Mouse (Mus musculus): ENCODE measurements around the gene Tmigd3. TPM values are rescaled to one million over a fixed set of nuclear protein-coding genes. Genes with fewer than 3 reads are reported as not detected.

Tmigd3 gene
- total RNA-seq, 2 experiments from 2014 or later, result 0.37 to 1.1 TPM

GRCm38 (mm10) chr3:105854786-105855185, 15.9 kb upstream of the Tmigd3 start:
- peak overlapping the region; percentile 65 for H3K27ac ChIP-seq
- H3K4me3 ChIP-seq, result no peak overlapping the region
- peak in 1 of 2 experiments; percentile 16 for DNase-seq (ENCODE audit: low spot score in 2 of 2)
- TF ChIP-seq CTCF (conservative IDR thresholded peaks at IDR 0.05), result no peak

GRCm38 (mm10) chr3:105857513-105857912, 13.2 kb upstream of the Tmigd3 start:
- TF ChIP-seq CTCF (conservative IDR thresholded peaks at IDR 0.05), result no peak
- no peak for DNase-seq (ENCODE audit: low spot score in 2 of 2)
- Histone ChIP-seq H3K4me3 (no peak overlapping the region), H3K27ac (no peak overlapping the region)

GRCm38 (mm10) chr3:105861747-105862366, 8.8 kb upstream of the Tmigd3 start:
- Histone ChIP-seq H3K4me3 (no peak overlapping the region), H3K27ac (no peak overlapping the region)
- DNase-seq (ENCODE audit: low spot score in 2 of 2), result no peak
- TF ChIP-seq CTCF (conservative IDR thresholded peaks at IDR 0.05), result no peak

GRCm38 (mm10) chr3:105864123-105864522, 6.6 kb upstream of the Tmigd3 start:
- TF ChIP-seq CTCF (conservative IDR thresholded peaks at IDR 0.05), result no peak
- DNase-seq (ENCODE audit: low spot score in 2 of 2), result no peak
- Histone ChIP-seq H3K4me3 (no peak overlapping the region), H3K27ac (no peak overlapping the region)

DNA sequence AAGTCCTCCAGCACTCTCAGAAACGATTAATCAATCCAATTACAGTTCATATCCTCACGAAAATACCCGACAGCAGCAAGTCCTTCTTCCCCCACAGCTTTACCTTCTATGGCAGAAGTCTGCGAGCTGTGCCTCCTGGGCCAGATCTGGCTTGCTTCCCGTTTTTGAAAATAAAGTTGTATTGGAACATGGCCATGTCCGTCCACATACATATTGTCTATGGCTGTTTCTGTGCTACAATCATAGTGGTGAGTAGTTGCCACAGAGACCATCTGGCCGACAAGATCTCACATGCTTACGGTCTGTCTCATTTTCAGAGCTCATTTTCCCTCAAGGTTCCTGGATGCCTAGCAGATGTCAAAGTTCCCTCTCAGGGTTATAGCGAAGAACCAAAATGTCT, 5.6 kb upstream of the Tmigd3 start:
- TF ChIP-seq CTCF (conservative IDR thresholded peaks at IDR 0.05), result no peak
- peak in 1 of 2 experiments; percentile 56 for DNase-seq (ENCODE audit: low spot score in 2 of 2)
- Histone ChIP-seq H3K27ac (no peak overlapping the region), H3K4me3 (no peak overlapping the region)

GRCm38 (mm10) chr3:105868135-105868534, 2.6 kb upstream of the Tmigd3 start:
- no peak overlapping the region for H3K27ac ChIP-seq
- H3K4me3 ChIP-seq, result no peak overlapping the region
- DNase-seq (ENCODE audit: low spot score in 2 of 2), result no peak
- TF ChIP-seq CTCF (conservative IDR thresholded peaks at IDR 0.05), result no peak

GRCm38 (mm10) chr3:105872034-105872433, 1.3 kb downstream of the Tmigd3 start:
- Histone ChIP-seq H3K27ac (peak overlapping the region; percentile 82), H3K4me3 (peak overlapping the region; percentile 18; the same call in 1 of the 2 replicates)
- no peak for TF ChIP-seq CTCF (conservative IDR thresholded peaks at IDR 0.05)
- DNase-seq (ENCODE audit: low spot score in 2 of 2), result no peak

- H3K27ac ChIP-seq, result peak overlapping the region; percentile 82
- no peak overlapping the region; the same call in 1 of the 2 replicates for H3K4me3 ChIP-seq
- DNase-seq (ENCODE audit: low spot score in 2 of 2), result no peak
These were observed 1.9 kb downstream of the Tmigd3 start for GRCm38 (mm10) chr3:105872579-105872978.

DNA sequence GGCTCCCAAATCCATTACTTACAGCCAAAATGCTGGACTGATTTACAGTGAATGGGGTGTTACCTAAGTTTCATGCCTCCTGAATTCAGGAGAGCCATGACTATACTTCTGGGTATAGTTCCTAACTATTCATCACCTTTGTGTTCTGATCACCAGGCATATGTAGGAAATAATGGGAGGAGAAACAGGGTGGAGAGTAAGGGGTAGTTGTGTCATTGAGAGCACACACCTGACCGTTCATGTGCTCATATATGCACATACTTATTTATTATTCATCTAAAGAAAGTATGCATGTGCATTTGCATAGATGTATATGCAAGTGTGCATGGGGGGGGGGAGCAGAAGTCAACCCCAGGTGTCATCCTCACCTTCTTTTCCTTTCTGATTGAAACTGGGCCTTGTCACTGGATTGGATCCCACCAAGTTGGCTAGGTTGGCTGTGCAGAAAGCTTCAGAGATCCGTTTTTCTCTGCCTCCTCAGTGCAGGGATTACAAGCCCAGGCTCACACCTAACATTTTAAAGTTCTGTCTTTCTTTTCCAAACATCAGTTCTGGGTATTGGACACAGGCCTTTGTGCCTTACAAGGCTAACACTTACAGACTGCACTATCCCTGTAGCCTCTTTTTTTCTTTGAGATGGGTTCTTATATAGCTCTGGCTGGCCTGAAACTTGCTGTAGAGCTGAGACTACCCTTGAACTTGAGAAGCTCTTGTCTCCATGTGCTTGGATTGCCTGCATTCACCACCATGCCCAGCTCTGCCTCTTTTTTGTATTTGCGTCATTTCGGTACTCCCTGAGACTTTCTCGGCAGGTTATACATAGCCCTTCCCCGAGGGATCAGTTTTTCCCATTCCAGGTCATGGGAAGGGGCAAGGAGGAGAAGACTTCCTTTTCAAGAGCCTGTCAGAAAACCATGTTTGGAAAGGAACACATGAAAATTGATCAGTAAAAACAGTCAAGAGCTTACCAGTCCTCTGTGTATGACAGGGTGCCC, 3.0 kb downstream of the Tmigd3 start:
- no peak overlapping the region for H3K4me3 ChIP-seq
- no peak for TF ChIP-seq CTCF (conservative IDR thresholded peaks at IDR 0.05)
- H3K27ac ChIP-seq, result no peak overlapping the region
- DNase-seq (ENCODE audit: low spot score in 2 of 2), result no peak

More at GRCm38 (mm10) chr3:105872579-105872978, 1.9 kb downstream of the Tmigd3 start:
- TF ChIP-seq CTCF (conservative IDR thresholded peaks at IDR 0.05), result peak; percentile 62

DNA sequence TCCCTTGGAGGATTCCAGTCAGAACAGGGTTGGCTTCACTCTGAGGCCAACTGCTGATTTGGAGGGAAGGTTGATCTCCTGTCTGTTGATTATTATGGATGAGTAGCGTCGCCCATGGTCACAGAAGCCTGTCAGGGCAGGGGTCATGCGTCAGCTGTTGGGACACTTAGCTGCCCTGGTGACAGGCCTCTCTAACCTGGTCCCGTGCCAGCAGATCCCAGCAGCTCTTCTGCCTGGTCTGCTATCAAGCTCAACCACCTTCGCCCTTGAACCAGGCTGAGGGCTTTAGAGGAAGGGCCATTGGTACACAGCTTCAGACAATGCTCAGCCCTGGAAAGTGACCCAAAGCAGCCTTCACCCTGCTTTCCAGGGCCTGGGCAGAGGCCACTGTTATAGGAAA, 5.3 kb downstream of the Tmigd3 start:
- DNase-seq (ENCODE audit: low spot score in 2 of 2), result no peak
- TF ChIP-seq CTCF (conservative IDR thresholded peaks at IDR 0.05), result no peak
- Histone ChIP-seq H3K27ac (no peak overlapping the region), H3K4me3 (no peak overlapping the region)

GRCm38 (mm10) chr3:105877252-105877803, 6.6 kb downstream of the Tmigd3 start:
- no peak overlapping the region for H3K27ac ChIP-seq
- H3K4me3 ChIP-seq, result no peak overlapping the region
- TF ChIP-seq CTCF (conservative IDR thresholded peaks at IDR 0.05), result no peak
- no peak for DNase-seq (ENCODE audit: low spot score in 2 of 2)

- DNase-seq (ENCODE audit: low spot score in 2 of 2), result no peak
- no peak overlapping the region for H3K4me3 ChIP-seq
- no peak overlapping the region for H3K27ac ChIP-seq
- TF ChIP-seq CTCF (conservative IDR thresholded peaks at IDR 0.05), result no peak
These were observed 7.2 kb downstream of the Tmigd3 start for GRCm38 (mm10) chr3:105877919-105878318.

DNA sequence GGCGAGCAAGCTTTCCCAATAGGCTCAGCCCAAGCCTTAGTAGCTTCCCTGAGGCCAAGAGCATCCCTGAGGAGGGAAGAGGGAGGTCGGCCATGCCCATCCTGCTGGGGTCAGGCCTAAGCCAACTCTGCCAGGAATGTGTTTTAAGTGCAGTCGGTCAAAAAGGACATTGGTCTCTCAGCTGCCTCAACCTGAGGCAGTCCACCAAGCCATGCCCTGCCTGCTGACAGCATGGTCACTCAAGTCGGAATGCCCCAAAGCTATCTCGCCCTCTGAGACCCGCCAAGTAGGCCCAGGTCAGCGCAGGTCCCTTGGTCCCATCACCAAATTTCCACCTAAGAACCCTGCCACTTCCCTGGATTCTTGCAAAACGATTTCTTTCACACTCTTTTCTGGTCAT, 8.0 kb downstream of the Tmigd3 start:
- DNase-seq (ENCODE audit: low spot score in 2 of 2), result no peak
- no peak for TF ChIP-seq CTCF (conservative IDR thresholded peaks at IDR 0.05)
- Histone ChIP-seq H3K4me3 (no peak overlapping the region), H3K27ac (no peak overlapping the region)

All from layer of hippocampus, adult 2 months (tissue).